Mouse (Mus musculus) cortical plate, adult 2 months (tissue): ENCODE measurements at regions not wholly inside any gene's neighbourhood (a gene's known extent, or its start where the extent isn't known, plus 50 kb on each side); places are given as distances from the start of the nearest gene placed in this dataset.
A peak's percentile ranks its signal among the peaks of the same experiment; 100 is the strongest.

Source experiments
- H3K27ac ChIP-seq: fragments of 200-500 bp; 2 replicates; pipeline ENCODE4 v1.5.1; 2012; ENCODE audit warnings: low read length, control low read depth, inconsistent platforms; ENCODE audit not compliant: insufficient read depth
- H3K4me1 ChIP-seq: fragments of 200-500 bp; 2 replicates; pipeline ENCODE4 v1.6.1; 2011; ENCODE audit warnings: low read length; ENCODE audit not compliant: control insufficient read depth, insufficient read depth
- H3K4me3 ChIP-seq: fragments of 200-500 bp; 2 replicates; pipeline ENCODE4 v1.5.1; 2011; ENCODE audit warnings: mild to moderate bottlenecking, low read length, control low read depth; ENCODE audit not compliant: insufficient read depth
- CTCF ChIP-seq: fragments of 200-500 bp; IDR thresholded peaks from 2 replicates; pipeline ENCODE4 v1.5.1; 2011; ENCODE audit warnings: mild to moderate bottlenecking, control low read depth, low read length; ENCODE audit not compliant: insufficient read depth; ENCODE audit errors: extremely low read depth
- POLR2A ChIP-seq: fragments of 200-500 bp; IDR thresholded peaks from 2 replicates; pipeline ENCODE4 v1.6.1; 2011; ENCODE audit warnings: mild to moderate bottlenecking, low read length, control low read depth; ENCODE audit not compliant: insufficient read depth; ENCODE audit errors: extremely low read depth

DNA sequence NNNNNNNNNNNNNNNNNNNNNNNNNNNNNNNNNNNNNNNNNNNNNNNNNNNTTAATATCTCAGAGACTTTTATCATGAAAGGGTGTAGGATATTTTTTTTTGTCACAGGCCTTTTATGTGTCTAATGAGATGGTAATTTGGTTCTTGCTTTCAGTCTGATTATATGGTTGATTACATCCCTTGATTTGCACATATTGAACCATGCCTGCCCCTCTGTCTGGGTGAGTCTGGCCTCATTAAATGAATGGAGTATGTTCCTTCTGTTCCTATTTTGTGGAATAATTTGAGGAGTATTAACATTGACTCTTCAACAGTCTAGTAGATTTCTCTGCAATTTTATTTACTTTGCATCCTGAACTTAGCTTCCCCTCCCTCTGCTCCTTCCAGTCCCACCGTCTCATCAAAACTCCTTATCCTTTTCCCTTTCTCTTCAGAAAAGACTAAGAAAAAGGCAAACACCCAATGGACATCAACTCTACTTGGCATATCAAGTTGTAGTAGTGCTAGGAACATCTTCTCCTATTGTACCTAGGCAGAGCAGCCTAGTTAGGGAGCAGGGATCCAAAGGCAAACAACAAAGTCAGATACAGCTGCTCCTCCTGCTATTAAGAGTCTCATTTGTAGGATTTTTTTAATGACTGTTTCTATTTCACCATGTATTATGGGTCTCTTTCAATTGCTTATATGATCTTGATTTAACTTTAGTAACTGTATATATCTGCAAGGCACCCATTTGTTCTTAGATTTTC lies 1185.0 kb upstream of the Cdh7 start:
- TF ChIP-seq POLR2A (no peak), CTCF (no peak)
- Histone ChIP-seq H3K4me3 (no peak overlapping the region), H3K4me1 (no peaks in the 10 kb centered on the region), H3K27ac (no peak overlapping the region)

DNA sequence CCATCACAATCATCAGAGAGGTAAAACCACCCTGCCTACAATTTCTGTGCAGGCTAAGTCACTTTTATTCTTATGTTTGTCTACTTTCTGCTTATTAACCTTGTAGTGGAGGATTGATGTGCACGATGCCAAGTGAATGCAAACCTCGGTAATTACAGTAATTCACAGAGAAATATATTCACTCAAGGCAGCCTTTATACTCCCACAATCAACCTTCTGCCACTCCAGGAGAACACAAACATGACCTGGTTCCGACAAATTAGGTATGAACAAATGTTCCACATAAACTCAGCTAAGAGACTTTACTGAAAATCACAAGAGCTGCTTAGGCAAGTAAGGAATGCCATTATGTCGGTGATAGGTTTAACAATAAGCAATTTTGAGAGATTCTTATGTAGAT lies 1182.1 kb upstream of the Cdh7 start:
- TF ChIP-seq CTCF (no peak), POLR2A (no peak)
- H3K4me3 ChIP-seq, result no peak overlapping the region
- no peak overlapping the region for H3K27ac ChIP-seq
- H3K4me1 ChIP-seq, result no peaks in the 10 kb centered on the region

DNA sequence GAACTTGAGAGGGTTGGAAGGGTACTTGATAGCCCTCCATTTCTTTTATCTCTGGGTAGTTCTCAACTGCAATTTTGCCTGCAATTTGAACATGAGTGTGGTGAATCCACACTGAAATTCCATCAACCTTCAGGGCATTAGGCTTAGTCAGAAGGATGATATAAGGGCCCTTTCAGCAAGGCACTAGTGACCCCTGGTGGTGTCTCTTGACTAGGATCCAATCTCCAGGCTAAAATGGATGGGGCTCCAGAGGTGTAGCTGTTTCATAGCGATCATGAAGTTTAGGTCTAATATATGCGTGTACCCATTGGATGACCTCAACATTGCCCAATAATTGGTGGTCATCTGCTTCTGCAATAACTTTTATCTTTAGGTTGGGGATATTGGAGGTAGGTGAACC lies 1155.0 kb upstream of the Cdh7 start:
- Histone ChIP-seq H3K27ac (no peak overlapping the region), H3K4me1 (no peaks in the 10 kb centered on the region), H3K4me3 (no peak overlapping the region)
- TF ChIP-seq CTCF (peak; percentile 13; the same call in 1 of the 2 replicates), POLR2A (no peak)
